Mouse (Mus musculus) ES-Bruce4 (cell line): Measurements from ENCODE around the gene Dgkd. TPM values are rescaled to one million over a fixed set of nuclear protein-coding genes. Genes with fewer than 3 reads are reported as not detected.

ENCODE experiments used
- H3K27ac ChIP-seq: 2 replicates; pipeline ENCODE4 v1.5.1; 2012; ENCODE audit warnings: low read length, inconsistent platforms; ENCODE audit not compliant: insufficient read depth
- H3K27me3 ChIP-seq: 2 replicates; pipeline ENCODE4 v1.6.1; 2012; ENCODE audit warnings: mild to moderate bottlenecking, low read length, inconsistent platforms; ENCODE audit not compliant: control insufficient read depth, poor library complexity, insufficient read depth, severe bottlenecking
- H3K36me3 ChIP-seq: 2 replicates; pipeline ENCODE4 v1.6.1; 2012; ENCODE audit warnings: inconsistent platforms, mild to moderate bottlenecking, low read length, moderate library complexity; ENCODE audit not compliant: control insufficient read depth, poor library complexity, insufficient read depth, severe bottlenecking
- H3K4me1 ChIP-seq: one replicate; pipeline ENCODE4 v1.8.1; 2011; ENCODE audit warnings: low read length; ENCODE audit not compliant: control insufficient read depth, insufficient read depth
- H3K4me3 ChIP-seq: 2 replicates; pipeline ENCODE4 v1.5.1; 2011; ENCODE audit warnings: low read depth, mild to moderate bottlenecking, low read length
- H3K9ac ChIP-seq: 2 replicates; pipeline ENCODE4 v1.6.1; 2012; ENCODE audit warnings: low read depth, mild to moderate bottlenecking, inconsistent platforms; ENCODE audit not compliant: poor library complexity, severe bottlenecking
- H3K9me3 ChIP-seq: replicated peaks from 2 replicates; pipeline ENCODE4 v1.6.1; 2012; ENCODE audit warnings: mild to moderate bottlenecking, low read length, inconsistent platforms; ENCODE audit not compliant: control insufficient read depth, poor library complexity, insufficient read depth, severe bottlenecking
- CTCF ChIP-seq: IDR thresholded peaks from one replicate; pipeline ENCODE4 v1.8.1; 2011; ENCODE audit warnings: low read depth, low read length
- EP300 ChIP-seq: IDR thresholded peaks from 2 replicates; pipeline ENCODE4 v1.6.1; 2011; ENCODE audit warnings: low read depth, low read length; ENCODE audit not compliant: insufficient read depth
- POLR2A ChIP-seq: IDR thresholded peaks from one replicate; pipeline ENCODE4 v1.8.1; 2011; ENCODE audit warnings: low read length; ENCODE audit not compliant: insufficient read depth
- polyA plus RNA-seq: library from polyadenylated mRNA; stranded (reverse); fragments of >200 nt; gene quantifications from 2 replicates; pipeline ENCODE4 v1.2.4, GENCODE M21; 2011; ENCODE audit warnings: low read depth; ENCODE audit not compliant: missing spikeins, insufficient read depth, insufficient read length

The Dgkd gene
- polyA plus RNA-seq, 1 experiment = 62.4 TPM

DNA sequence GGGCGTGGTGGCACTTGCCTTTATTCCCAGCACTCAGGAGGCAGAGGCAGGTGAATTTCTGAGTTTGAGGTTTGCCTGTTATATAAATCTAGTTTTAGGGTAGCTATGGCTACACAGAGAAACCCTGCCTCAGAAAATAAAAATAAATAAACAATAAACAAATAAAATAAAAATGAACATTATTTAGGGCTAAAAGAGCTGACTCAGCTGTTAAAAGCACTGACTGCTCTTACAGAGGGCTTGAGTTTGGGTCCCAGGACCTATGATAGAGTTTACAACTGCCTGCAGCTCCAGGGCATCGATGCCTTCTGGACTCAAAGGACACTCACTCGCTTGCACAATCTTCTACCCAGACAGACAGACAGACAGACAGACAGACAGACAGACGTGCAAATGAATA is 40.3 kb downstream of the Dgkd start:
- H3K27ac ChIP-seq = no peak overlapping the region
- H3K9ac ChIP-seq = no peak overlapping the region
- H3K9me3 ChIP-seq = no peaks in the 10 kb centered on the region
- peaks cover 1% of the 10 kb centered on the region for H3K4me1 ChIP-seq
- peaks cover 2% of the 10 kb centered on the region; the same call in 1 of the 2 replicates for H3K36me3 ChIP-seq
- H3K4me3 ChIP-seq = no peak overlapping the region
- H3K27me3 ChIP-seq = no peaks in the 10 kb centered on the region
- no peak for TF ChIP-seq EP300
- no peak for TF ChIP-seq CTCF
- TF ChIP-seq POLR2A = no peak

DNA sequence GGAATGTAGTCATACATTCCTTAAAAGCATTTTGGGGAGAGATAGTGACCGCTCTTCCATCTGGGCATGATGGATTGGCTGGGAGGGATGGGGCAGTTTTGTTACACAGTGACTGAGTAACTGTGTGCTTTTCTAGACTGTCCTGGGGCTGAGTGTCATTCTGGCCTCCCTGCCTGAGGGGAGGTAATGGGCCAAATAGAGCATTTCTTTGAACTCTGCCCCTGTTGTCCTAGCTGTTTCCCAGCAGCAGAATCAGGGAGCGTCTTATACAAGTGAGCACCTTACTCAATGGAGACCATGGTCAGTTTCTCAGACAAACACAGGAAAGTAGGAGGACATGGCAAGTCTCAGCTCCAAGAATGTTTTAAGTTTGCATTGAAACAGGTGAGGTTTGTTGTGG is 43.8 kb downstream of the Dgkd start:
- H3K9ac ChIP-seq = no peak overlapping the region
- TF ChIP-seq CTCF (no peak), EP300 (no peak), POLR2A (no peak)
- H3K27me3 ChIP-seq = no peaks in the 10 kb centered on the region
- H3K36me3 ChIP-seq = peaks cover 2% of the 10 kb centered on the region; the same call in 1 of the 2 replicates
- H3K4me1 ChIP-seq = peaks cover 1% of the 10 kb centered on the region
- no peaks in the 10 kb centered on the region for H3K9me3 ChIP-seq
- H3K4me3 ChIP-seq = no peak overlapping the region
- H3K27ac ChIP-seq = no peak overlapping the region

DNA sequence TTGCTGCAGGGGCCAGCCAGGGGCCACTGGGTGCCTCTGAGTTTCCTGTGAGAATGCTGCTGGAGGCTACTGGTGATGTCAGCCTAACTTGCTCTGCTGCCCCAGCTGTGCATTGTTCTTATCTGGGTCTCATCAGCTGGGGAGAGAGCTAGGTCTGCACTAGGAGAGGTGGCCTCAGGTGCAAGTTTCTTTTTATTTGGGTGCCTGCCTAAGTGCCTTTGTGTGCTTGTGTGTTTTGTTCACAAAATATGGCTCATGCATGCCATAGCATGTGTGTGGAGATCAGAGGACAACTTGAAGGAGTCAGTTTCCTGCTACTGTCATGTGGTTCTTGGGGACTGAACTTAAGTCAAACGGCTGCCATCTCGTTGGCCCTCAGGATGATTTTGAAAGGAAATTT is 46.6 kb downstream of the Dgkd start:
- Histone ChIP-seq H3K9me3 (no peaks in the 10 kb centered on the region), H3K4me1 (peaks cover 1% of the 10 kb centered on the region), H3K27me3 (no peaks in the 10 kb centered on the region), H3K27ac (no peak overlapping the region), H3K9ac (no peak overlapping the region), H3K4me3 (no peak overlapping the region), H3K36me3 (peaks cover 2% of the 10 kb centered on the region; the same call in 1 of the 2 replicates)
- TF ChIP-seq POLR2A = no peak
- TF ChIP-seq CTCF = no peak
- no peak for TF ChIP-seq EP300

DNA sequence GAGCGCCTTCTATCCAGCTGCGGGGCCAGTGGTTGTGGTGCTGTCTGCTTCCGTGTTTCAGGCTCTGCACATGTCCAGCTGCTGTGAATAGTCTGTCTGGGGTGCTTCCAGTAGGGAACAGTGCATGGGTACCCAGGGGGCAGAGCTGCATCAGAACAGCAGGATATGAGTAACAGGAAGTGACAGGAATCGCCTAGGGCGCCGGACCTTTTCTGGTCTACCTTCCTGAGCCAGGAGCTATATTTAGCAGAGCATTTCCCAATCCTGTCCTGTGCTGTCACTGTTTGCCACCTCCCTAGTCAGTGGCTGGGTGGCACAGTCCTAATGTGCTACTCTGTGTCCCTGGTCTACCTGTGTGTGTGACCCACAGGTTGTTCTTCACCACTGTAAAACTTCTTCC is 47.9 kb downstream of the Dgkd start:
- no peak for TF ChIP-seq EP300
- no peak for TF ChIP-seq CTCF
- TF ChIP-seq POLR2A = no peak
- H3K36me3 ChIP-seq = peaks cover 2% of the 10 kb centered on the region; the same call in 1 of the 2 replicates
- no peak overlapping the region for H3K9ac ChIP-seq

DNA sequence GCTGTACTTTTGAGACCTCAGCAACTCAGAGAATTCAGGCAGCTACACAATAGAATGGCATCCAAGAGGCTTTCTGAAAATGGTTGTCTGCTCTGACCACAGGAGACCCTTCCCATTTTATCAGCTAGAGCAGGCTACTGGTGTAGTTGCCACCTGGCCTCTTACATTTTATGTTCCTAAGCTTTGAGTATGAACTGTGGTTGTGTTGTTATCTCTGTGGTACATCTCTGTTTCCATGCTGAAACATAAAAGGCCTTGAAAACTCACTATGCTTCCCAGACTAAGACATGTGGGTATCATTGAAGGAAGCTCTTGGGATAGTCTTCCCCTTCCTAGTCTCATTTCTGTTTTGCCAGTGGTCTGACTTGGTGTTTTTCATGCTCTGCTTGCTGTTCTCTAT is 49.1 kb downstream of the Dgkd start:
- no peak for TF ChIP-seq POLR2A
- no peak for TF ChIP-seq EP300
- no peak for TF ChIP-seq CTCF
- Histone ChIP-seq H3K4me3 (no peak overlapping the region), H3K4me1 (no peaks in the 10 kb centered on the region), H3K9ac (no peak overlapping the region), H3K27ac (no peak overlapping the region), H3K36me3 (no peaks in the 10 kb centered on the region), H3K9me3 (peaks cover 6% of the 10 kb centered on the region; the same call in 1 of the 2 replicates), H3K27me3 (no peaks in the 10 kb centered on the region)

More for the DNA sequence above, 47.9 kb downstream of the Dgkd start:
- peaks cover under 1% of the 10 kb centered on the region; the same call in 1 of the 2 replicates for H3K9me3 ChIP-seq
- no peak overlapping the region for H3K4me3 ChIP-seq
- no peaks in the 10 kb centered on the region for H3K27me3 ChIP-seq
- peaks cover 1% of the 10 kb centered on the region for H3K4me1 ChIP-seq
- H3K27ac ChIP-seq = no peak overlapping the region

DNA sequence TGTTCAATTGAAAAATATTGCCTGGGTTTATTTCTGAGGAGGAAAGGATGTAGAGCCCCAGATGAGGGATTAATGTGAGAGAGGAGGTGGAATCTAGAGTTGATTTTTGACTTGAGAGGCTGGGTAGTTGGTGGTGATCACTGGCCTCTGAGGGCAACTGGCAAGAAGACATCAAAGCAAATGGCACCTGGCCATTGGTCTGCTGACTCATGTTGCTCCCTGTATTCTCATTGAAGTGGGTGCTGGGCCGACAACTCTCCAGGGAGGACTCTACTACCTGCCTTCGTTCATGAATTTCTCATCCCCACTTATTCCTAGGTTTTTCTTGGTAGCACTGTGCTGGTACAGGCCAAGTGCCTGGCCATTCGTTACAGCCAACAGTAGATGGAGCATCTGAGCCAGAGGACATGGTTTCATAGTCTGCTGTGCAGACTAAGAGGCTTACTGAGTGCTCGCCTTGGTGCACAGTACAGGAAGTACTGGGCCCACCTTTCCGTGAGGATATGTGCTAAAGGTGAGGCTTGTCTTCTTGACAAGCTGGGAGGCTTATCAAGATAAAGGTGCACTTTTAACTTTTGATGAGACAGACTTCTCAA is 53.4 kb downstream of the Dgkd start:
- H3K36me3 ChIP-seq = peaks cover 2% of the 10 kb centered on the region; the same call in 1 of the 2 replicates
- H3K27me3 ChIP-seq = no peaks in the 10 kb centered on the region
- no peaks in the 10 kb centered on the region for H3K4me1 ChIP-seq
- H3K9ac ChIP-seq = no peak overlapping the region
- H3K9me3 ChIP-seq = peaks cover 6% of the 10 kb centered on the region; the same call in 1 of the 2 replicates
- H3K4me3 ChIP-seq = no peak overlapping the region
- TF ChIP-seq POLR2A (no peak), CTCF (no peak), EP300 (no peak)
- H3K27ac ChIP-seq = no peak overlapping the region
